Mouse (Mus musculus) CD4-positive naive resting alpha-beta T cell, adult 76 days (primary cell): ENCODE data around the gene Olfr1295. TPM values are rescaled to one million over a fixed set of nuclear protein-coding genes. Genes with fewer than 3 reads are reported as not detected.

Experiments used
- total RNA-seq: library from RNA; stranded (reverse); gene quantifications from one replicate; pipeline ENCODE4 v1.2.4, GENCODE M21; 2023

The Olfr1295 gene
- total RNA-seq, result not detected

GRCm38 (mm10) chr2:111569581-111569980, at the start of gene Olfr1295:
Gene Olfr1295, minus strand, starts transcription at chr2:111569681.

GRCm38 (mm10) chr2:111540191-111540590, 29.3 kb downstream of the Olfr1295 start, which contains the start of gene Olfr1294:
Gene Olfr1294, minus strand, starts transcription at chr2:111540291.

GRCm38 (mm10) chr2:111524903-111525302, 44.6 kb downstream of the Olfr1295 start, which contains the start of gene Olfr1293-ps:
Gene Olfr1293-ps, plus strand, starts transcription at chr2:111525203.

Other genes starting within 250 kb of the Olfr1295 start
- not detected for gene Olfr1281, start 243.2 kb downstream of the Olfr1295 start, total RNA-seq
- gene Olfr1282, start 233.6 kb downstream of the Olfr1295 start, total RNA-seq, result not detected
- not detected for gene Olfr1283, start 202.9 kb downstream of the Olfr1295 start, total RNA-seq
- not detected for gene Olfr1284, start 194.2 kb downstream of the Olfr1295 start, total RNA-seq
- gene Olfr1286, start 146.6 kb downstream of the Olfr1295 start, total RNA-seq, result not detected
- gene Olfr1287, start 120.5 kb downstream of the Olfr1295 start, total RNA-seq, result not detected
- gene Olfr1288, start 95.6 kb downstream of the Olfr1295 start, total RNA-seq, result not detected
- gene Olfr1289, start 88.9 kb downstream of the Olfr1295 start, total RNA-seq, result not detected
- gene Olfr1290, start 75.9 kb downstream of the Olfr1295 start, total RNA-seq, result not detected
- gene Olfr1291-ps1, start 72.5 kb downstream of the Olfr1295 start, total RNA-seq, result not detected
- gene Olfr1293-ps, start 44.5 kb downstream of the Olfr1295 start, total RNA-seq, result not detected
- not detected for gene Olfr1294, start 29.4 kb downstream of the Olfr1295 start, total RNA-seq
- gene Olfr1297, start 56.8 kb upstream of the Olfr1295 start, total RNA-seq, result not detected
- not detected for gene Olfr1298, start 79.5 kb upstream of the Olfr1295 start, total RNA-seq
- not detected for gene Olfr1299, start 91.7 kb upstream of the Olfr1295 start, total RNA-seq
- gene Olfr1301, start 181.3 kb upstream of the Olfr1295 start, total RNA-seq, result not detected
- gene Olfr1302, start 207.7 kb upstream of the Olfr1295 start, total RNA-seq, result not detected